In the genomic region with DNA sequence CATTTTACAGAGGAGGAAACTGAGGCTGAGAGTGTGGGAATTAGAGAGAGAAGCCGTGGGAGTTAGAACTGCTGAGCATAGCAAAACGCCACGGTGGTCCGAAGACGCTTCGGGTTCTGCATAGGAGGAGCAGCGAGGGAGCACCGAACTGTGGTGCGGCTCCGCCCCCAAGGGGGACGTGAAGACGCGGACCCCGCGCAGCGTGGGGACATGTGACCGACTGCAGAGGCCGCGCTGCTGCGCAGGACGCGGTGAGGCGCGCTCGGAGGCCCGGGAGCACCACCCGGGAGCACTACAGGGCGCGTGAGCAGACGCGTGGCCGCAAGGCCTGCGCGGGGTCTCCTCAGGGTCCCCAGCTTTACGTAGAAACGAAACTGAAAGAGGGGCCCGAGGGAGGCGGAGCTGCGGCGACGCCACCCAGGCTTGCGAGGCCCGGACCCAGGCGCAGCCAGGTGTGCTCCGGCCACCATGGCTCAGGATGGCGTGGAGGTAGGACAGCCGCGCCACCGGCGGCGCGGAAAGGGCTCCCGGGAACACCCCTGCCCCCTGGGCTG, we compare ENCODE assay signal across 7 mouse cellular contexts. TPM values are rescaled to one million over a fixed set of nuclear protein-coding genes. Genes with fewer than 3 reads are reported as not detected.
A peak's percentile ranks its signal among the peaks of the same experiment; 100 is the strongest.
DNase-seq lines count a peak whose midpoint lies in the region; ATAC-seq and TF ChIP-seq lines count a peak whose summit lies in the region.

A230050P20Rik (plus strand) TSS at position 195 of the 554 bp plus-strand sequence.

- no peak for ATAC-seq in forebrain, embryonic 13.5 days
- ATAC-seq in hindbrain, embryonic 11.5 days (ENCODE audit: low FRiP score) = no peak

- H3K9me3 ChIP-seq in ES-E14 (ENCODE audit: control insufficient read depth, insufficient read depth, low read depth, low read length) = no peaks in the 10 kb centered on the region
- H3K9me3 ChIP-seq in forebrain, embryonic 13.5 days (replicated peaks) = no peaks in the 10 kb centered on the region
- H3K9me3 ChIP-seq in hindbrain, embryonic 11.5 days (ENCODE audit: control insufficient read depth, low read length) = no peaks in the 10 kb centered on the region

- H3K27ac ChIP-seq in ES-E14 (ENCODE audit: insufficient read depth, low read depth, low read length, poor library complexity, severe bottlenecking) = no peak within 1 kb of the TSS
- no peak within 1 kb of the TSS for H3K27ac ChIP-seq in forebrain, embryonic 13.5 days
- no peak within 1 kb of the TSS for H3K27ac ChIP-seq in hindbrain, embryonic 11.5 days (ENCODE audit: low read depth, low read length)

- H3K27me3 ChIP-seq in forebrain, embryonic 13.5 days = peaks cover 59% of the 10 kb centered on the region
- peaks cover 30% of the 10 kb centered on the region for H3K27me3 ChIP-seq in hindbrain, embryonic 11.5 days (ENCODE audit: control insufficient read depth, insufficient read depth, low read length)

- peak within 1 kb of the TSS; percentile 76 to 81 for H3K4me3 ChIP-seq in ES-E14 (ENCODE audit: insufficient read depth in 1 of 2, low read depth in 1 of 2, low read length in 2 of 2, poor library complexity in 1 of 2, severe bottlenecking in 1 of 2)
- peak within 1 kb of the TSS; percentile 24 for H3K4me3 ChIP-seq in forebrain, embryonic 13.5 days
- peak within 1 kb of the TSS; percentile 13 for H3K4me3 ChIP-seq in hindbrain, embryonic 11.5 days (ENCODE audit: low read depth, low read length)

- 12% methylated on average over 49 of the region's 53 CpGs for WGBS in forebrain, embryonic 13.5 days
- WGBS in hindbrain, embryonic 11.5 days = 11% methylated on average over 46 of the region's 53 CpGs

- no peak for DNase-seq in ES-E14 (ENCODE audit: low read depth, low spot score)
- DNase-seq in adrenal gland, postnatal 36 days = peak; percentile 73 to 83
- no peak for DNase-seq in hindbrain, embryonic 11.5 days (ENCODE audit: low spot score)
- DNase-seq in layer of hippocampus, postnatal 14 days (ENCODE audit: low spot score in 2 of 2) = peak in 1 of 2 experiments; percentile 62
- peak; percentile 78 for DNase-seq in lung, postnatal 10 days
- DNase-seq in right cerebral cortex, adult 2 months (ENCODE audit: low spot score in 2 of 2) = peak; percentile 75 to 76

- H3K4me2 ChIP-seq in forebrain, embryonic 13.5 days = peak within 1 kb of the TSS; percentile 45
- peak within 1 kb of the TSS; percentile 19; the same call in 1 of the 2 replicates for H3K4me2 ChIP-seq in hindbrain, embryonic 11.5 days (replicated peaks; ENCODE audit: low read depth, low read length)

- H3K4me1 ChIP-seq in ES-E14 (ENCODE audit: control insufficient read depth in 2 of 2, insufficient read depth in 2 of 2, low read length in 2 of 2, poor library complexity in 1 of 2) = peaks cover 0 to 2% of the 10 kb centered on the region in 2 experiments; a peak in 2 of 4 replicates
- no peaks in the 10 kb centered on the region for H3K4me1 ChIP-seq in forebrain, embryonic 13.5 days
- no peaks in the 10 kb centered on the region for H3K4me1 ChIP-seq in hindbrain, embryonic 11.5 days (replicated peaks; ENCODE audit: control insufficient read depth, insufficient read depth, low read length)

- peaks cover 23% of the 10 kb centered on the region for H3K36me3 ChIP-seq in ES-E14 (ENCODE audit: control insufficient read depth, insufficient read depth, low read length, poor library complexity, severe bottlenecking)
- H3K36me3 ChIP-seq in forebrain, embryonic 13.5 days (ENCODE audit: poor library complexity, severe bottlenecking) = no peaks in the 10 kb centered on the region
- H3K36me3 ChIP-seq in hindbrain, embryonic 11.5 days (ENCODE audit: control insufficient read depth, insufficient read depth, low read length) = no peaks in the 10 kb centered on the region

- in situ Hi-C loops in ES-E14 (cut with MboI; ENCODE audit: low sequenced_read_pairs in 2 of 2, unreplicated experiment in 2 of 2) = no loop called here

- peak within 1 kb of the TSS; percentile 83 for H3K9ac ChIP-seq in ES-E14 (ENCODE audit: insufficient read depth, low read depth, low read length, poor library complexity, severe bottlenecking)
- H3K9ac ChIP-seq in forebrain, embryonic 13.5 days = no peak within 1 kb of the TSS
- H3K9ac ChIP-seq in hindbrain, embryonic 11.5 days (ENCODE audit: low read depth, low read length) = no peak within 1 kb of the TSS

TF ChIP-seq in ES-E14, 5 proteins besides CTCF, POLR2A, EP300 and RAD21:
- TF ChIP-seq HCFC1 (IDR thresholded peaks at IDR 0.05; ENCODE audit: borderline replicate concordance, insufficient read depth, low read length) (no peak), MAFK (IDR thresholded peaks at IDR 0.05; ENCODE audit: insufficient read depth, low read depth, low read length) (peak; percentile 84)

RNA-seq across cellular contexts. Expression of gene A230050P20Rik, which starts in this region (rescaled TPM):
- 8.3 and 16.5 TPM in 2 replicates for total RNA-seq in ES-E14 (2012; rRNA removed)
- 10 to 100 TPM; 19.1 to 20.4 TPM for total RNA-seq in adrenal gland, postnatal 36 days (2021)
- 1.1 and 1.2 TPM in 2 replicates for polyA plus RNA-seq in forebrain, embryonic 13.5 days (2015; fragmentation: Nextera tagmentation; extraction: Ambion mirVana)
- polyA plus RNA-seq in hindbrain, embryonic 11.5 days (2014; fragmentation: Nextera tagmentation; extraction: Ambion mirVana) = 0.59 and 0.97 TPM in 2 replicates
- total RNA-seq in layer of hippocampus, postnatal 14 days (2021) = 10 to 100 TPM; 55.6 to 56.1 TPM

Comparison
In these comparisons a context has a peak if more than half of its experiments do, and no peak if none do; other contexts are left out.
1. DNase-seq: peak in adrenal gland, postnatal 36 days (2 of 2), lung, postnatal 10 days (single experiment) and right cerebral cortex, adult 2 months (2 of 2); none in ES-E14 (single experiment) and hindbrain, embryonic 11.5 days (single experiment).
2. H3K4me3 ChIP-seq: peak in every context shown above with its lines; median percentile 78 in ES-E14; 24 in forebrain, embryonic 13.5 days; 13 in hindbrain, embryonic 11.5 days.